Comparison of ENCODE assay signal across 9 mouse cellular contexts in genomic region chr13:107113949-107114690, GRCm38 (mm10).
DNase-seq lines count a peak whose midpoint lies in the region; ATAC-seq and TF ChIP-seq lines count a peak whose summit lies in the region.
"Had no signal": no experiment of that assay in that cellular context is flagged by ENCODE, and none has a peak within 500 bp of the region (broad histone marks: within the 10 kb centered on the region; RNA-seq: fewer than 3 reads in every experiment).

No protein-coding gene starts in this region.

- TF ChIP-seq POLR2A in bone marrow macrophage, adult 2 months (IDR thresholded peaks at IDR 0.05; ENCODE audit: borderline replicate concordance, low read depth, low read length), result no peak
- no peak for TF ChIP-seq POLR2A in embryonic fibroblast, embryonic 13.5 days (IDR thresholded peaks at IDR 0.05; ENCODE audit: low read depth, low read length)

- TF ChIP-seq CTCF in bone marrow macrophage, adult 2 months (IDR thresholded peaks at IDR 0.05; ENCODE audit: low read depth, low read length), result peak; percentile 45; the same call in 1 of the 2 replicates
- peak; percentile 54; the same call in 1 of the 2 replicates for TF ChIP-seq CTCF in embryonic fibroblast, embryonic 13.5 days (IDR thresholded peaks at IDR 0.05; ENCODE audit: borderline replicate concordance, insufficient read depth, low read length)
- TF ChIP-seq CTCF in kidney, postnatal 0 days (IDR thresholded peaks at IDR 0.05; ENCODE audit: low read depth), result peak; percentile 91

- DNase-seq in heart, adult 9 months (ENCODE audit: low spot score in 2 of 2), result peak; percentile 27 to 75
- peak; percentile 87 for DNase-seq in kidney, postnatal 0 days (ENCODE audit: low spot score)
- DNase-seq in liver, embryonic 11.5 days (ENCODE audit: low spot score), result peak; percentile 70
- DNase-seq in neural tube, embryonic 11.5 days (ENCODE audit: low spot score), result peak; percentile 86

- H3K27ac ChIP-seq in bone marrow macrophage, adult 2 months (ENCODE audit: insufficient read depth, low read depth, low read length), result no peak overlapping the region
- no peak overlapping the region for H3K27ac ChIP-seq in embryonic fibroblast, embryonic 13.5 days (ENCODE audit: insufficient read depth, low read length)
- H3K27ac ChIP-seq in kidney, postnatal 0 days, result no peak overlapping the region
- H3K27ac ChIP-seq in liver, embryonic 11.5 days (ENCODE audit: low read depth, low read length), result no peak overlapping the region
- no peak overlapping the region for H3K27ac ChIP-seq in neural tube, embryonic 11.5 days (ENCODE audit: low read depth, low read length)
- H3K27ac ChIP-seq in stomach, embryonic 16.5 days (ENCODE audit: low read length), result no peak overlapping the region
- H3K27ac ChIP-seq: limb, embryonic 15.5 days had no signal

- no peaks in the 10 kb centered on the region for H3K36me3 ChIP-seq in kidney, postnatal 0 days (ENCODE audit: insufficient read depth, low read length)
- H3K36me3 ChIP-seq in liver, embryonic 11.5 days (ENCODE audit: control insufficient read depth, insufficient read depth, low read length), result no peaks in the 10 kb centered on the region
- H3K36me3 ChIP-seq in neural tube, embryonic 11.5 days (ENCODE audit: control insufficient read depth, insufficient read depth, low read length), result no peaks in the 10 kb centered on the region
- H3K36me3 ChIP-seq in stomach, embryonic 16.5 days (ENCODE audit: control insufficient read depth, insufficient read depth, low read length), result no peaks in the 10 kb centered on the region
- H3K36me3 ChIP-seq: limb, embryonic 15.5 days had no signal

- ATAC-seq in CD4-positive, CD25-positive, alpha-beta regulatory T cell, adult 4 months, result peak; percentile 81
- ATAC-seq in kidney, postnatal 0 days (replicated peaks; ENCODE audit: low FRiP score, low read depth), result no peak
- ATAC-seq in liver, embryonic 11.5 days (replicated peaks; ENCODE audit: low FRiP score), result peak; percentile 34; the same call in 1 of the 2 replicates
- no peak; the same call in none of the 2 replicates for ATAC-seq in neural tube, embryonic 11.5 days (ENCODE audit: insufficient read depth, low FRiP score, low TSS enrichment)
- peak; percentile 56; the same call in 1 of the 2 replicates for ATAC-seq in stomach, embryonic 16.5 days (ENCODE audit: insufficient read depth, low FRiP score)

- H3K9ac ChIP-seq in kidney, postnatal 0 days (ENCODE audit: low read depth, low read length), result no peak overlapping the region
- no peak overlapping the region for H3K9ac ChIP-seq in liver, embryonic 11.5 days (ENCODE audit: low read depth, low read length)
- H3K9ac ChIP-seq in neural tube, embryonic 11.5 days (ENCODE audit: low read length), result no peak overlapping the region
- no peak overlapping the region for H3K9ac ChIP-seq in stomach, embryonic 16.5 days (ENCODE audit: low read length)
- H3K9ac ChIP-seq: limb, embryonic 15.5 days had no signal

- no peaks in the 10 kb centered on the region for H3K27me3 ChIP-seq in kidney, postnatal 0 days (ENCODE audit: insufficient read depth, low read length)
- no peaks in the 10 kb centered on the region for H3K27me3 ChIP-seq in liver, embryonic 11.5 days (replicated peaks; ENCODE audit: control insufficient read depth, insufficient read depth, low read length)
- no peaks in the 10 kb centered on the region for H3K27me3 ChIP-seq in neural tube, embryonic 11.5 days (ENCODE audit: control insufficient read depth, insufficient read depth, low read length)
- H3K27me3 ChIP-seq in stomach, embryonic 16.5 days (ENCODE audit: control insufficient read depth, insufficient read depth, low read length), result no peaks in the 10 kb centered on the region
- H3K27me3 ChIP-seq: limb, embryonic 15.5 days had no signal

- no peaks in the 10 kb centered on the region for H3K9me3 ChIP-seq in kidney, postnatal 0 days (replicated peaks; ENCODE audit: low read length)
- no peaks in the 10 kb centered on the region for H3K9me3 ChIP-seq in liver, embryonic 11.5 days (ENCODE audit: control insufficient read depth, low read length)
- no peaks in the 10 kb centered on the region for H3K9me3 ChIP-seq in neural tube, embryonic 11.5 days (ENCODE audit: control insufficient read depth, low read length)
- no peaks in the 10 kb centered on the region for H3K9me3 ChIP-seq in stomach, embryonic 16.5 days (replicated peaks; ENCODE audit: control insufficient read depth, low read length)
- H3K9me3 ChIP-seq: limb, embryonic 15.5 days had no signal

- H3K4me2 ChIP-seq in kidney, postnatal 0 days (ENCODE audit: low read length), result no peak overlapping the region; the same call in 1 of the 2 replicates
- no peak overlapping the region for H3K4me2 ChIP-seq in liver, embryonic 11.5 days
- H3K4me2 ChIP-seq in neural tube, embryonic 11.5 days (ENCODE audit: low read depth), result no peak overlapping the region
- H3K4me2 ChIP-seq in stomach, embryonic 16.5 days (ENCODE audit: low read depth, low read length), result no peak overlapping the region
- H3K4me2 ChIP-seq: limb, embryonic 15.5 days had no signal

- WGBS in kidney, postnatal 0 days, result 45% methylated on average over 22 of the region's 22 CpGs
- WGBS in liver, embryonic 11.5 days, result 61% methylated on average over 22 of the region's 22 CpGs
- WGBS in neural tube, embryonic 11.5 days, result 64% methylated on average over 22 of the region's 22 CpGs
- WGBS in stomach, embryonic 16.5 days, result 50% methylated on average over 22 of the region's 22 CpGs

- H3K4me3 ChIP-seq in bone marrow macrophage, adult 2 months (ENCODE audit: insufficient read depth, low read length), result no peak overlapping the region
- H3K4me3 ChIP-seq in embryonic fibroblast, embryonic 13.5 days (ENCODE audit: insufficient read depth, low read length), result no peak overlapping the region
- H3K4me3 ChIP-seq in kidney, postnatal 0 days (replicated peaks; ENCODE audit: low read depth, low read length), result no peak overlapping the region
- H3K4me3 ChIP-seq in liver, embryonic 11.5 days (ENCODE audit: low read depth, low read length), result no peak overlapping the region
- H3K4me3 ChIP-seq in neural tube, embryonic 11.5 days (ENCODE audit: low read depth, low read length), result no peak overlapping the region
- no peak overlapping the region for H3K4me3 ChIP-seq in stomach, embryonic 16.5 days (replicated peaks; ENCODE audit: low read length)
- H3K4me3 ChIP-seq: limb, embryonic 15.5 days had no signal

- H3K4me1 ChIP-seq in bone marrow macrophage, adult 2 months (ENCODE audit: control insufficient read depth, insufficient read depth, low read length), result peaks cover 8% of the 10 kb centered on the region
- no peaks in the 10 kb centered on the region for H3K4me1 ChIP-seq in embryonic fibroblast, embryonic 13.5 days (ENCODE audit: control insufficient read depth, insufficient read depth, low read length)
- no peaks in the 10 kb centered on the region for H3K4me1 ChIP-seq in kidney, postnatal 0 days (replicated peaks; ENCODE audit: insufficient read depth, low read length)
- no peaks in the 10 kb centered on the region for H3K4me1 ChIP-seq in liver, embryonic 11.5 days (replicated peaks; ENCODE audit: control insufficient read depth, insufficient read depth, low read length)
- no peaks in the 10 kb centered on the region for H3K4me1 ChIP-seq in neural tube, embryonic 11.5 days (ENCODE audit: control insufficient read depth, insufficient read depth, low read length)
- no peaks in the 10 kb centered on the region for H3K4me1 ChIP-seq in stomach, embryonic 16.5 days (ENCODE audit: control insufficient read depth, insufficient read depth, low read length)

Comparison
In these comparisons a context has a peak if more than half of its experiments do, and no peak if none do; other contexts are left out.
1. ATAC-seq: peak in CD4-positive, CD25-positive, alpha-beta regulatory T cell, adult 4 months (single experiment), liver, embryonic 11.5 days (single experiment) and stomach, embryonic 16.5 days (single experiment); none in kidney, postnatal 0 days (single experiment) and neural tube, embryonic 11.5 days (single experiment).
2. Peak in every context shown above with its lines, with median percentiles within 50 percentile points of each other: CTCF ChIP-seq and DNase-seq.